Mouse (Mus musculus) heart, postnatal 0 days (tissue): ENCODE measurements around the gene Sardh. TPM values are rescaled to one million over a fixed set of nuclear protein-coding genes. Genes with fewer than 3 reads are reported as not detected.

Experiments used
- ATAC-seq: fragments of 200-750 bp; cut with Nextera tagmentation; 2 replicates; pipeline ENCODE4 v1.8.0; 2017; ENCODE audit warnings: low read depth, moderate number of reproducible peaks, moderate library complexity; ENCODE audit not compliant: insufficient read depth
- DNase-seq: peaks from one replicate; pipeline ENCODE4 v3.0.0-alpha.2; 2016; ENCODE audit warnings: low spot score
- H3K27ac ChIP-seq: fragments of 300-500 bp; sonication (generic); 2 replicates; pipeline ENCODE4 v1.5.1; 2014; ENCODE audit warnings: low read depth, mild to moderate bottlenecking
- H3K27me3 ChIP-seq: fragments of 300-500 bp; sonication (generic); 2 replicates; pipeline ENCODE4 v1.6.1; 2014; ENCODE audit warnings: low read length, mixed read lengths; ENCODE audit not compliant: control insufficient read depth, insufficient read depth
- H3K36me3 ChIP-seq: fragments of 300-500 bp; sonication (generic); replicated peaks from 2 replicates; pipeline ENCODE4 v1.6.1; 2014; ENCODE audit warnings: low read length, mixed read lengths; ENCODE audit not compliant: control insufficient read depth, insufficient read depth
- H3K4me1 ChIP-seq: fragments of 300-500 bp; sonication (generic); 2 replicates; pipeline ENCODE4 v1.6.1; 2014; ENCODE audit warnings: antibody characterized with exemption; ENCODE audit not compliant: control insufficient read depth, insufficient read depth
- H3K4me2 ChIP-seq: fragments of 300-500 bp; sonication (generic); 2 replicates; pipeline ENCODE4 v1.6.1; 2014; ENCODE audit warnings: low read depth, mild to moderate bottlenecking, low read length, moderate library complexity
- H3K4me3 ChIP-seq: fragments of 300-500 bp; sonication (generic); 2 replicates; pipeline ENCODE4 v1.5.1; 2014; ENCODE audit warnings: low read depth, low read length
- H3K9ac ChIP-seq: fragments of 300-500 bp; sonication (generic); replicated peaks from 2 replicates; pipeline ENCODE4 v1.6.1; 2014; ENCODE audit warnings: low read depth, low read length, mixed read lengths
- H3K9me3 ChIP-seq: fragments of 300-500 bp; sonication (generic); replicated peaks from 2 replicates; pipeline ENCODE4 v1.6.1; 2016; ENCODE audit warnings: low read length; ENCODE audit not compliant: control insufficient read depth
- CTCF ChIP-seq: IDR thresholded peaks from 2 replicates; pipeline ENCODE4 v1.5.1; 2016; ENCODE audit warnings: antibody characterized with exemption, control low read depth, low read depth
- EP300 ChIP-seq: IDR thresholded peaks from 2 replicates; pipeline ENCODE4 v1.6.1; 2016; ENCODE audit warnings: antibody characterized with exemption, low read depth
- WGBS: fragments of 180-500 bp; shearing (Covaris S2); extraction: QIAGEN DNeasy Blood & Tissue Kit; methylation state at CpG from one replicate; pipeline ENCODE4 v1.1.7; 2014; 5-methylcytosine and 5-hydroxymethylcytosine counted together
- polyA plus RNA-seq: library from polyadenylated mRNA; unstranded; fragments of >200 nt; fragmentation: Nextera tagmentation; extraction: Ambion mirVana; gene quantifications from 2 replicates; pipeline ENCODE4 v1.2.1, GENCODE M21; 2015
- total RNA-seq: library from RNA; depleted of rRNA; stranded (reverse); fragments of >200 nt; gene quantifications from 2 replicates; pipeline ENCODE4 v1.2.3, GENCODE M21; 2014; ENCODE audit warnings: low replicate concordance

The Sardh gene
- total and polyA plus RNA-seq, 2 experiments from 2014 or later, result 20.7 to 31.6 TPM

GRCm38 (mm10) chr2:27262984-27263383, 14.8 kb upstream of the Sardh start:
- Histone ChIP-seq H3K4me3 (no peak overlapping the region), H3K9ac (no peak overlapping the region), H3K27ac (no peak overlapping the region), H3K36me3 (no peaks in the 10 kb centered on the region), H3K9me3 (peaks cover 4% of the 10 kb centered on the region; the same call in 1 of the 2 replicates), H3K4me2 (no peak overlapping the region), H3K4me1 (peaks cover 3% of the 10 kb centered on the region), H3K27me3 (no peaks in the 10 kb centered on the region)
- DNase-seq (no peak), ATAC-seq (no peak)
- TF ChIP-seq EP300, result no peak
- no peak for TF ChIP-seq CTCF
- WGBS, result 69% methylated on average over 4 of the region's 4 CpGs

- Histone ChIP-seq H3K4me2 (no peak overlapping the region), H3K36me3 (no peaks in the 10 kb centered on the region), H3K9ac (no peak overlapping the region), H3K27ac (no peak overlapping the region), H3K4me1 (peaks cover 13% of the 10 kb centered on the region), H3K27me3 (no peaks in the 10 kb centered on the region), H3K4me3 (no peak overlapping the region), H3K9me3 (no peaks in the 10 kb centered on the region)
- ATAC-seq (no peak), DNase-seq (no peak)
- TF ChIP-seq CTCF (peak; percentile 19), EP300 (no peak)
Measured at GRCm38 (mm10) chr2:27251434-27251833, 3.3 kb upstream of the Sardh start.

- Histone ChIP-seq H3K4me1 (peaks cover 17% of the 10 kb centered on the region), H3K27me3 (no peaks in the 10 kb centered on the region), H3K36me3 (0 out of 2 replicates have a peak, but pooled peaks cover 3% of the 10 kb centered on the region), H3K9me3 (no peaks in the 10 kb centered on the region), H3K27ac (peak overlapping the region; percentile 71), H3K4me2 (peak overlapping the region; percentile 58), H3K9ac (no peak overlapping the region), H3K4me3 (peak overlapping the region; percentile 17; the same call in 1 of the 2 replicates)
- DNase-seq, result no peak
- ATAC-seq, result peak; percentile 71
- TF ChIP-seq EP300, result no peak
- no peak for TF ChIP-seq CTCF
- WGBS, result 18% methylated on average over 2 of the region's 2 CpGs
Measured at GRCm38 (mm10) chr2:27247487-27247863, 662 bp downstream of the Sardh start.

- 13% methylated on average over 7 of the region's 7 CpGs for WGBS
- 0 out of 2 replicates have a peak, but pooled peaks cover 8% of the 10 kb centered on the region for H3K36me3 ChIP-seq
- peak overlapping the region; percentile 71 for H3K27ac ChIP-seq
- peaks cover 17% of the 10 kb centered on the region for H3K4me1 ChIP-seq
- no peaks in the 10 kb centered on the region for H3K9me3 ChIP-seq
- peak overlapping the region; percentile 58 for H3K4me2 ChIP-seq
- peak overlapping the region; percentile 17 for H3K4me3 ChIP-seq
- H3K9ac ChIP-seq, result peak overlapping the region; percentile 53
- ATAC-seq (peak; percentile 93), DNase-seq (peak; percentile 93)
- peak; percentile 19; the same call in 1 of the 2 replicates for TF ChIP-seq CTCF
- TF ChIP-seq EP300, result no peak
- no peaks in the 10 kb centered on the region for H3K27me3 ChIP-seq
Measured at GRCm38 (mm10) chr2:27246712-27247486, 1.2 kb downstream of the Sardh start.

- DNase-seq, result no peak
- WGBS, result 68% methylated on average over 7 of the region's 7 CpGs
- no peak overlapping the region for H3K4me3 ChIP-seq
Measured at GRCm38 (mm10) chr2:27245947-27246346, 2.2 kb downstream of the Sardh start.

GRCm38 (mm10) chr2:27237342-27237741, 10.8 kb downstream of the Sardh start:
- peaks cover 8% of the 10 kb centered on the region for H3K4me1 ChIP-seq
- no peak overlapping the region for H3K4me2 ChIP-seq
- ATAC-seq (peak; percentile 47), DNase-seq (peak; percentile 55)
- H3K27me3 ChIP-seq, result no peaks in the 10 kb centered on the region
- no peak overlapping the region for H3K27ac ChIP-seq
- no peak overlapping the region for H3K4me3 ChIP-seq
- TF ChIP-seq EP300 (no peak), CTCF (peak; percentile 93)
- 35% methylated on average over 4 of the region's 4 CpGs for WGBS
- H3K9me3 ChIP-seq, result no peaks in the 10 kb centered on the region
- no peak overlapping the region for H3K9ac ChIP-seq
- 0 out of 2 replicates have a peak, but pooled peaks cover 11% of the 10 kb centered on the region for H3K36me3 ChIP-seq

More at GRCm38 (mm10) chr2:27245947-27246346, 2.2 kb downstream of the Sardh start:
- ATAC-seq, result no peak
- Histone ChIP-seq H3K9me3 (no peaks in the 10 kb centered on the region), H3K4me1 (peaks cover 17% of the 10 kb centered on the region), H3K9ac (no peak overlapping the region), H3K4me2 (peak overlapping the region; percentile 58; the same call in 1 of the 2 replicates), H3K27ac (no peak overlapping the region), H3K27me3 (no peaks in the 10 kb centered on the region), H3K36me3 (0 out of 2 replicates have a peak, but pooled peaks cover 12% of the 10 kb centered on the region)
- TF ChIP-seq CTCF (no peak), EP300 (no peak)
